Mouse (Mus musculus) hindbrain, embryonic 13.5 days (tissue): Measurements from ENCODE around the gene Polr2c. TPM values are rescaled to one million over a fixed set of nuclear protein-coding genes. Genes with fewer than 3 reads are reported as not detected.
A peak's percentile ranks its signal among the peaks of the same experiment; 100 is the strongest.
"Not testable (repeated sequence)": the region's sequence is repeated elsewhere in the genome, so short reads cannot be mapped to it uniquely, and the experiment has no call there.

Source experiments
- ATAC-seq: fragments of 200-750 bp; cut with Nextera tagmentation; 2 replicates; pipeline ENCODE4 v1.8.0; 2017; ENCODE audit warnings: moderate TSS enrichment; ENCODE audit not compliant: low FRiP score
- H3K27ac ChIP-seq: fragments of 300-500 bp; sonication (generic); 2 replicates; pipeline ENCODE4 v1.5.1; 2015; ENCODE audit warnings: inconsistent platforms, mild to moderate bottlenecking, moderate library complexity
- H3K27me3 ChIP-seq: fragments of 300-500 bp; sonication (generic); 2 replicates; pipeline ENCODE4 v1.6.1; 2015; ENCODE audit warnings: mild to moderate bottlenecking, inconsistent platforms
- H3K36me3 ChIP-seq: fragments of 300-500 bp; sonication (generic); 2 replicates; pipeline ENCODE4 v1.6.1; 2015; ENCODE audit warnings: mild to moderate bottlenecking, inconsistent platforms
- H3K4me1 ChIP-seq: fragments of 300-500 bp; sonication (generic); replicated peaks from 2 replicates; pipeline ENCODE4 v1.6.1; 2015; ENCODE audit warnings: inconsistent platforms
- H3K4me2 ChIP-seq: fragments of 300-500 bp; sonication (generic); 2 replicates; pipeline ENCODE4 v1.6.1; 2015; ENCODE audit warnings: inconsistent platforms, mild to moderate bottlenecking, moderate library complexity
- H3K4me3 ChIP-seq: fragments of 300-500 bp; sonication (generic); 2 replicates; pipeline ENCODE4 v1.5.1; 2015; ENCODE audit warnings: mild to moderate bottlenecking, inconsistent platforms
- H3K9ac ChIP-seq: fragments of 300-500 bp; sonication (generic); 2 replicates; pipeline ENCODE4 v1.6.1; 2015; ENCODE audit warnings: mild to moderate bottlenecking, inconsistent platforms
- H3K9me3 ChIP-seq: fragments of 300-500 bp; sonication (generic); 2 replicates; pipeline ENCODE4 v1.6.1; 2016; ENCODE audit warnings: inconsistent platforms
- WGBS: fragments of 180-500 bp; shearing (Covaris S2); methylation state at CpG from one replicate; pipeline ENCODE4 v1.1.7; 2015; 5-methylcytosine and 5-hydroxymethylcytosine counted together
- polyA plus RNA-seq: library from polyadenylated mRNA; unstranded; fragments of >200 nt; fragmentation: Nextera tagmentation; extraction: Ambion mirVana; gene quantifications from 2 replicates; pipeline ENCODE4 v1.2.1, GENCODE M21; 2015

Gene Polr2c
- polyA plus RNA-seq, 1 experiment from 2014 or later: 136 TPM

GRCm38 (mm10) chr8:94822637-94823560 is 34.4 kb upstream of the Polr2c start:
- H3K9ac ChIP-seq: no peak overlapping the region
- H3K27ac ChIP-seq: no peak overlapping the region
- peaks cover 72% of the 10 kb centered on the region for H3K36me3 ChIP-seq
- H3K4me3 ChIP-seq: no peak overlapping the region
- H3K4me1 ChIP-seq: no peaks in the 10 kb centered on the region
- peak; percentile 46 for ATAC-seq
- no peaks in the 10 kb centered on the region for H3K27me3 ChIP-seq
- 85% methylated on average over 23 of the region's 23 CpGs for WGBS
- no peak overlapping the region for H3K4me2 ChIP-seq
- H3K9me3 ChIP-seq: no peaks in the 10 kb centered on the region

GRCm38 (mm10) chr8:94825170-94825569 is 32.1 kb upstream of the Polr2c start:
- 89% methylated on average over 6 of the region's 6 CpGs for WGBS
- peaks cover 91% of the 10 kb centered on the region for H3K36me3 ChIP-seq
- ATAC-seq: no peak
- no peak overlapping the region for H3K4me2 ChIP-seq
- H3K9ac ChIP-seq: no peak overlapping the region
- no peaks in the 10 kb centered on the region for H3K4me1 ChIP-seq
- no peaks in the 10 kb centered on the region for H3K9me3 ChIP-seq
- H3K27me3 ChIP-seq: no peaks in the 10 kb centered on the region
- H3K4me3 ChIP-seq: no peak overlapping the region
- no peak overlapping the region for H3K27ac ChIP-seq

- H3K9me3 ChIP-seq: no peaks in the 10 kb centered on the region
- H3K27me3 ChIP-seq: no peaks in the 10 kb centered on the region
- ATAC-seq: no peak
- H3K36me3 ChIP-seq: peaks cover 90% of the 10 kb centered on the region
- WGBS: 94% methylated on average over 5 of the region's 5 CpGs
- no peak overlapping the region for H3K4me2 ChIP-seq
- no peak overlapping the region for H3K9ac ChIP-seq
- H3K4me3 ChIP-seq: no peak overlapping the region
- no peak overlapping the region for H3K27ac ChIP-seq
- no peaks in the 10 kb centered on the region for H3K4me1 ChIP-seq
These were observed 31.0 kb upstream of the Polr2c start for GRCm38 (mm10) chr8:94826210-94826609.

GRCm38 (mm10) chr8:94828284-94828683 is 29.0 kb upstream of the Polr2c start:
- H3K4me1 ChIP-seq: peaks cover 6% of the 10 kb centered on the region; the same call in 1 of the 2 replicates
- H3K27ac ChIP-seq: no peak overlapping the region
- H3K9me3 ChIP-seq: no peaks in the 10 kb centered on the region
- peaks cover 82% of the 10 kb centered on the region for H3K36me3 ChIP-seq
- WGBS: 93% methylated on average over 6 of the region's 6 CpGs
- H3K27me3 ChIP-seq: no peaks in the 10 kb centered on the region
- no peak for ATAC-seq
- no peak overlapping the region for H3K9ac ChIP-seq
- H3K4me3 ChIP-seq: no peak overlapping the region
- H3K4me2 ChIP-seq: no peak overlapping the region

- peaks cover 33% of the 10 kb centered on the region for H3K36me3 ChIP-seq
- not testable (repeated sequence) for H3K4me3 ChIP-seq, H3K9me3 ChIP-seq, H3K27me3 ChIP-seq, ATAC-seq, H3K27ac ChIP-seq, H3K9ac ChIP-seq, H3K4me2 ChIP-seq
- peaks cover 27% of the 10 kb centered on the region for H3K4me1 ChIP-seq
- 83% methylated on average over 7 of the region's 7 CpGs for WGBS
These were observed 23.3 kb upstream of the Polr2c start for GRCm38 (mm10) chr8:94833901-94834405.

GRCm38 (mm10) chr8:94835751-94836150 is 21.5 kb upstream of the Polr2c start:
- not testable (repeated sequence) for H3K9me3 ChIP-seq, ATAC-seq, H3K4me2 ChIP-seq, H3K4me3 ChIP-seq, H3K9ac ChIP-seq, H3K27ac ChIP-seq, H3K27me3 ChIP-seq
- 95% methylated on average over 13 of the region's 13 CpGs for WGBS
- Histone ChIP-seq H3K4me1 (peaks cover 31% of the 10 kb centered on the region), H3K36me3 (peaks cover 15% of the 10 kb centered on the region)

DNA sequence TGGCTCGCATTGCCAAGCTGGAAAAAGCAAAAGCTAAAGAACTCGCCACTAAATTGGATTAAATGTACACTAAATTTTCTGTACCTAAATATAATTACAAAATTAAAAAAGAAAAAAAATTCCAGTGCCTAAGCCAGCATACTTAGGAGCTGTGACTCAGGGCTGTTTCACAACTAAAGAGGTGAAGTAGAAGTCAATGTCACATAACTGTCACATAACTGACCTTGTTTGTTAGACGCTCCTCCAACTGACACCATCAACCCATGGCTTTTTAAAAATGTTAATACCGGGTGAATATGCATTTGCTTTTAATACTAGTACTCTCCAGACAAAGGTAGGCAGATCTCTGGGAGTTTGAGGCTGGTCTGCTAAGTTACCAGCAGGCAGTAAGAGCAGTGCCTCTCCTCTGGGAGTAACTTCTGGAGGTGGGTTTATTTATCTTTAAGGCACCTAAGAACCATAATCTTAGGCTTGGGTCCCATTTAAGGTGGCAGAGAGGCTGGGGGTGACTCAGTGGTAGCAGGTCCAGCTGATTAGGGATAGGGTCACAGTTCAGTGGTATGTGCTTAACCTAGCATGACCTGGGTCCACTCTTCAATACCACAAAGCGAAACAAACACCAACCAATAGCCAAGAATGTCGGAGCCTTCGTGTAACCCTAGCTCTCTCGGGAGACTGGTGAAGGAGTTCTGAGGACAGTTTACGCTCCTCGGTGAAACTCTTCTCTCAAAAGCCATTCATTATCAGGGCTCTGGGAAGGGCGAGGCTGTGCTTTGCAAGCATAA is 20.6 kb upstream of the Polr2c start:
- Histone ChIP-seq H3K9me3 (no peaks in the 10 kb centered on the region), H3K4me1 (peaks cover 31% of the 10 kb centered on the region), H3K9ac (peak overlapping the region; percentile 93), H3K4me3 (peak overlapping the region; percentile 88), H3K27me3 (no peaks in the 10 kb centered on the region), H3K4me2 (peak overlapping the region; percentile 91), H3K36me3 (peaks cover 8% of the 10 kb centered on the region), H3K27ac (no peak overlapping the region)
- WGBS: 78% methylated on average over 11 of the region's 11 CpGs
- ATAC-seq: no peak

GRCm38 (mm10) chr8:94837662-94838574 is 19.3 kb upstream of the Polr2c start, which contains the start of the genes Coq9 and Ciapin1:
Gene Coq9 (plus strand): TSS chr8:94838321.
Gene Ciapin1 (minus strand): TSS chr8:94838358.
- H3K27ac ChIP-seq: peak within 1 kb of the TSS; percentile 95
- peak within 1 kb of the TSS; percentile 88 for H3K4me3 ChIP-seq
- H3K9me3 ChIP-seq: no peaks in the 10 kb centered on the region
- no peaks in the 10 kb centered on the region for H3K27me3 ChIP-seq
- H3K36me3 ChIP-seq: 0 out of 2 replicates have a peak, but pooled peaks cover 3% of the 10 kb centered on the region
- peak; percentile 99 for ATAC-seq
- WGBS: 1% methylated on average over 81 of the region's 82 CpGs
- H3K4me2 ChIP-seq: peak within 1 kb of the TSS; percentile 91
- peaks cover 25% of the 10 kb centered on the region for H3K4me1 ChIP-seq
- H3K9ac ChIP-seq: peak within 1 kb of the TSS; percentile 93

DNA sequence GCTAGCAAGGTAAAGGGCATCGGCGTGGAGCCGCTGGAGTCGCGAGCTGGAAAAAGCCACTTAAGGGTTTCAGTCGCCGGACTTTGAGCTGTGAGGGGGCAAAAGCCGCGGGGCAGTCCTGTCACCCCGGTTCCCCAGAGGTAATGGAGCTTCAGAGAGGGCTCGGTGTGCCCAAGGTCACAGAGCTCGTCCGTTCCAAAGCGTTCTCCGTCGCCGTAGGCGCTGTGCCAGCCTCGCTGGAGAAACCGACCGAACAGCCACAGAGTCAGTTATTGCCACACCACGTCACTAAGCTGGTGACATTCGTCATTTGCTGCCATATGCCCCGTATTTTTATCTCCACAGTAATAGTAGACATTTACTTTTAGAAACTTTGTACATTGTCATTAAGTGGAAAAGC is 18.6 kb upstream of the Polr2c start:
- Histone ChIP-seq H3K4me3 (peak overlapping the region; percentile 88), H3K9ac (peak overlapping the region; percentile 93), H3K27ac (peak overlapping the region; percentile 95), H3K4me2 (peak overlapping the region; percentile 91), H3K4me1 (peaks cover 25% of the 10 kb centered on the region), H3K9me3 (no peaks in the 10 kb centered on the region), H3K27me3 (no peaks in the 10 kb centered on the region), H3K36me3 (peaks cover 6% of the 10 kb centered on the region; the same call in 1 of the 2 replicates)
- ATAC-seq: peak; percentile 77
- WGBS: under 1% methylated on average over 24 of the region's 24 CpGs

DNA sequence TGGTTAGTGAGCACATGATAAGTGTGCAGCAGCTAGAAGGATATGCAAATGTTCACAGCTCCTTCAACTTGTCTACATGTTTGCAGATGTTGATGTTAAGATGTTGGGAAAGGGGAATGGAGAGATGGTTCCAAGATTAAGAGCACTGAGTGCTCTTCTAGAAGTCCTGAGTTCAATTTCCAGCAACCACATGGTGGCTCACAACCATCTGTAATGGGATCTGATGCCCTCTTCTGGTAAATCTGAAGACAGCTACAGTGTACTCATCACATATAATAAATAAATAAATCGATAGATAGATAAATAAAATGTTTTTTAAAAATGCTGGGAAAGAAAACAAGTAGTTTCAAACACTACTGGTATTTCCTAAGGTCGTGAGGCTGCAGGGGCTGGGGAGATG is 16.1 kb upstream of the Polr2c start:
- Histone ChIP-seq H3K9ac (no peak overlapping the region), H3K9me3 (no peaks in the 10 kb centered on the region), H3K36me3 (peaks cover 30% of the 10 kb centered on the region), H3K4me1 (peaks cover 20% of the 10 kb centered on the region), H3K4me2 (no peak overlapping the region), H3K27ac (no peak overlapping the region), H3K27me3 (no peaks in the 10 kb centered on the region), H3K4me3 (no peak overlapping the region)
- ATAC-seq: no peak
- WGBS: 68% methylated on average over 2 of the region's 2 CpGs

DNA sequence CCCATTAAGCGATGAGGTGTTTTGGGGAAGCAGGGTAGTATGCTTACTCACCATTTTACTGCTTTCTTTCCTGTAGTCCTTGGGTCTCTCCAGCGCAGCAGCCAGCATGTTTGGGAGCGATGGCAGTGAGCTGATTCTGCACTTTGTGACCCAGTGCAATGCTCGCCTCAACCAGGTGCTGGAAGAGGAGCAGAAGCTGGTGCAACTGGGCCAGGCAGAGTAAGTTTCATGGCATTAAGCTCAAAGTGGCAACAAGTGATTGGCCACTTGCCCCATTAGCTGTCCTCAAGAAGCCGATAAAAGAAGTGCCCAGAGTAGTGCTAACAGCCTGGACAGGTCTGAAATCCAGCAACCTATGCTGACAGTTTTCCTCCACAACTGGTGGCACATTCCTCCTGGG is 7.2 kb upstream of the Polr2c start:
- Histone ChIP-seq H3K9ac (no peak overlapping the region), H3K36me3 (peaks cover 97% of the 10 kb centered on the region), H3K9me3 (no peaks in the 10 kb centered on the region), H3K4me3 (no peak overlapping the region), H3K4me2 (no peak overlapping the region), H3K4me1 (no peaks in the 10 kb centered on the region), H3K27me3 (no peaks in the 10 kb centered on the region), H3K27ac (no peak overlapping the region)
- ATAC-seq: no peak
- WGBS: 95% methylated on average over 5 of the region's 5 CpGs
